Mouse (Mus musculus) spleen, adult 10 weeks (tissue): ENCODE data around the gene Spa17. TPM values are rescaled to one million over a fixed set of nuclear protein-coding genes. Genes with fewer than 3 reads are reported as not detected.

Experiments used
- polyA plus RNA-seq: library from polyadenylated mRNA; stranded (reverse); fragments of 350-450 nt; fragmentation: Illumina TruSeq; extraction: RNeasy Lipid Tissue Mini Kit (QIAGEN cat#74804); gene quantifications from one replicate; pipeline ENCODE4 v1.2.3, GENCODE M21; 2015; ENCODE audit warnings: low replicate concordance; ENCODE audit not compliant: insufficient read depth

The Spa17 gene
- 3.2 TPM for polyA plus RNA-seq

GRCm38 (mm10) chr9:37613182-37613910 is at the start of gene Spa17:
TSS of gene Spa17 (minus strand) at chr9:37613722.

DNA sequence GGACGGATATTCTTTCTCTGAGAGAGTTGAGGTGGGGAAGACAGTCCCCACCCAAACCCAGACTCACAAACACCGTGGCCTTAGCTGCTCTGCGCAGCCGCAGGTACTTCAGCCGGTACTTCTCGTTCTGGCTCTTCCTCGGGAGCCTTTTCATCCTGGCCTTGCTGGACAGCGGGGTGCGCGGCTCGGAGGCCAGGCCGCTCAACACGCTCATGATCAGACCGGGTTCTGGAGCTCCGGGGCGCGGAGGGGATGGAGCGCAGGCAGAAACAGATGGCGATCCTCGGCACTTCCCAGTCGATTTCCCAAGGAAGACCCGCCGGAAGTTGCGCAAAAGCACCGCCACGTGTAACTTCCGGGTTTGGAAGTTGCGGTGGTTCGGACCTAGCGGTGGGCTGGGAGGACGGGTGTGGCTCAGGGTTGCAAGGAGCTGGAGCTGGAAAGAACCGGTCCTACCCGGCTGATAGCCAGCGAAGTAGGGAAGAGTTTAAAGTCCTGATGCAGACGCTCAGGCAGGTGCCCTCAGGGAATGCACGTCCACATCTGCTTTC is 43.5 kb upstream of the Spa17 start, which contains the start of gene Tbrg1:
Gene Tbrg1 (minus strand): TSS at position 382 of the 551 bp plus-strand sequence.

DNA sequence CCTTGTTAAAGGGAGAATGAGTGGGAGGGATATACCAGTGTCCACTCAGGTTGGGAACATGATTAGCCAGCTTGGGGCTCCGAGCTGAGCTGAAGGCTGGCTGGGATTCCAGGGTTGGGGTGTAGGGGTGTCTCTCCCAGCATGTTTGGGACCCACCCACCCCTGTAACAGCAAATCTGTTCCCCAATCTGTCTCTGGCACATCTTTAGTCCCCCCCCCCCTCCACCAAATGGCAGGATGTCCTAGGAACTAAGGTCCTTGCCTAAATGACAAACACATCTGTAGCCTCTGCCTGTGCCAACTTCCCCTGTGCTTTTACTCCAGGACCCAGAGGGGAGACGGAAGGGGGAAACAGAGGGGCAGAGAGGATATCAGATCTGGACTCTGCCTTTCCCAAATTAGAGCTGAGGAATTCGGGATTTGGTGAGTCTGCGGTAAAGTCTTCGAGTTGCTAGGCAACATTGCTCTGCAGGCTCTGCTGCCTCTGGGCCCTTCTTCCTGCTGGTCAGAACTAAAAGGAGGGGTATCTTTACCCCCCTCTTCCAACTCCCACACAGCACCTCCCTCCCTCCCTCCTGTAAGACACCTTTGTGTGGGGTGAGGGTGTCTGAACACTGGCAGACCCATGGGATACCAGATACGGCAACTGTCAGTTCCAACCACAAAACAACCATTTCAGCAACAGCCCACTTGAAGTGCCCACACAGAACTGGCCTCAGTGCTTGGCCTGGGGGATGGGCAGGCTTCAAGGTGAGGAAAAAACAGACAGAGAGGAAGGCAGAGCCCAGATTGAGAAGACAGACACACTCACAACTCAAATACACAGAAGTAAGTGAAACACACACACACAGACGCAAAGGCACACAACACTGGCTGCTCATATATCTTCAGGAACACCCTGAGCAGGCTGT is 58.4 kb downstream of the Spa17 start, which contains the start of gene Siae:
Gene Siae (plus strand): TSS at position 861 of the 911 bp plus-strand sequence.

Other genes starting within 250 kb of the Spa17 start
- not detected for gene Hepacam, start 246.4 kb downstream of the Spa17 start, polyA plus RNA-seq
- 5.1 TPM for gene Robo4, start 211.8 kb downstream of the Spa17 start, polyA plus RNA-seq
- gene Robo3, start 180.5 kb downstream of the Spa17 start, polyA plus RNA-seq: not detected
- 82.8 TPM for gene Msantd2, start 124.4 kb downstream of the Spa17 start, polyA plus RNA-seq
- 20.3 TPM for gene Esam, start 85.6 kb downstream of the Spa17 start, polyA plus RNA-seq
- 4.5 TPM for gene Vsig2, start 74.5 kb downstream of the Spa17 start, polyA plus RNA-seq
- gene Nrgn, start 60.8 kb downstream of the Spa17 start, polyA plus RNA-seq: 2.5 TPM
- 18.9 TPM for gene Siae, start 58.0 kb downstream of the Spa17 start, polyA plus RNA-seq
- gene Tbrg1, start 43.6 kb upstream of the Spa17 start, polyA plus RNA-seq: 72.9 TPM
- not detected for gene Panx3, start 55.5 kb upstream of the Spa17 start, polyA plus RNA-seq
- not detected for gene Olfr160, start 102.5 kb upstream of the Spa17 start, polyA plus RNA-seq
- not detected for gene Olfr874, start 131.4 kb upstream of the Spa17 start, polyA plus RNA-seq
- not detected for gene Olfr875, start 158.1 kb upstream of the Spa17 start, polyA plus RNA-seq
- gene Olfr876, start 189.3 kb upstream of the Spa17 start, polyA plus RNA-seq: not detected
- not detected for gene Olfr877, start 240.5 kb upstream of the Spa17 start, polyA plus RNA-seq